Mouse (Mus musculus) urinary bladder, postnatal 4 days (tissue): ENCODE measurements around the gene Armh3.
A peak's percentile ranks its signal among the peaks of the same experiment; 100 is the strongest.
"Not testable (repeated sequence)": the region's sequence is repeated elsewhere in the genome, so short reads cannot be mapped to it uniquely, and the experiment has no call there.

Experiments
- DNase-seq, 2 experiments: peaks; one replicate each; pipeline ENCODE4 v3.0.0; 2021 to 2022; ENCODE audit warnings: low spot score in 2 of 2

Armh3 gene

DNA sequence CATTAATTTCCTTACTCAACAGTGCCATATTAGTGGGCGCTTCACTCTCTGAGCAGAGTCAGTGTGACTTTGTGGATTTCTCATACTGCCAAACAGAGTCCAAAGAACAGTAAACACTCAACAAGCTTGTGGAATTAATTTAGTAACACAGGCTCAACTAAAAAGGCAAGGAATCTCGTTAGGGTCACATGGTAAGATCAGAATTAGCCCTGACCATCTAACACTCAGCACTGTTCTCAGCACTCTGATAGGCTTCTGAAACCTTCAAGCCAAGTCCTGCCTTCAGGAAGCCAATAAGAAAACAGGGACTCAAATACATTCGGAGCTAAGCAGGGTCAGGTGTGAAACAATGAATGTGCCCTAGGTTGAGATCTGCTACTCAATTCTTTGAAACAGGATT lies 172.1 kb downstream of the Armh3 start:
- DNase-seq, result no peak

DNA sequence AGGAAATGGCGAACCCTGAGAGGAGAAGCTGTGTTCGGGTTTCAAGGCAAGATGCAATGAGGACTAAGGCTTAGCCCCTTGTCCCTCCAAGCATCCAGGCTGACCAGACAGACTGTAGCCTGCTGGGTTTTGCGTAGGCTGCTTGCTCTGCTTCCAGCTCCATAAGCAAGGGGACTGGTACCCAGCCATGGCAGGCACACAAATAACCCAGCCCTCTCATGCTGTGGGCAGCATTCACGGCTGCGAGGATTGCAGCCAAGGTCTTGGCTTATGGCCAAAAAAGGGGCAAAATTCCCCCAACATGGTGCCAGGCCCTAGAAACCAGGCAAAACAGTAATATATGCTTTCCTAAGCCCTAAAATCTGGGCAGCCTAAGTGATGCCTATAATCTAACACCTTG lies 176.5 kb downstream of the Armh3 start:
- no peak for DNase-seq

DNA sequence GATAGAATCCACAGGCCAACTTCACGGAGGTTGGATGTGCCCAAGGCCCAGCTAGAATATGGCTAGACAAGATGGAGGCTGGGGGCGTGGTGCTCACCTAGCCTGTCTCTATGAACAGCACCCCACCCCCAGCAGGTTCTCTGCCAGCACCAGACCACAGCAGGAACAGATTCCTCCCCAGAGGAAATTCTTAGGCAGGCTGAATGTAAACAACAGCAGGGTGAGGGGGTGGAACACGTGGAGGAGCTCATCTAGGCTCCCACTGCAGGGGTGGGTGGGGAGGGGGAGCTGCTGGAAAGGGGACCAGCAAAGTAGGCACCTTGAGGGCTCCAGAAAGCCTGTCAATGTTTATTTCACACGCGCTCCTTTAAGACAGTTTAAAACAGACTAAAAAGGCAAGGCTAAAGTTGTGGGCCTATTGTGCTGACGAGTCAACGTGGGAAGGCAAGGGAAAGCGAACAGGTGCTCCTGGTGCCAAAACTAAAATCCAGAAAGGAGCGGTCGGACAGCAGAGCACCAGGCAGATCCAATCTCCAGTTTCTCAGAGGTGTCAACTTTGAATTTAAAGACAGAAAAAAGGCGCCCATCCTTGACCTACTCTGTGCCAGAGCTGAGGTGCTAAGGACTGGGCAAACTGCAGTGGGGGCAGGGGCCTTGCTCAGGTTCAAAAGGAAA lies 180.3 kb downstream of the Armh3 start:
- DNase-seq, result no peak

DNA sequence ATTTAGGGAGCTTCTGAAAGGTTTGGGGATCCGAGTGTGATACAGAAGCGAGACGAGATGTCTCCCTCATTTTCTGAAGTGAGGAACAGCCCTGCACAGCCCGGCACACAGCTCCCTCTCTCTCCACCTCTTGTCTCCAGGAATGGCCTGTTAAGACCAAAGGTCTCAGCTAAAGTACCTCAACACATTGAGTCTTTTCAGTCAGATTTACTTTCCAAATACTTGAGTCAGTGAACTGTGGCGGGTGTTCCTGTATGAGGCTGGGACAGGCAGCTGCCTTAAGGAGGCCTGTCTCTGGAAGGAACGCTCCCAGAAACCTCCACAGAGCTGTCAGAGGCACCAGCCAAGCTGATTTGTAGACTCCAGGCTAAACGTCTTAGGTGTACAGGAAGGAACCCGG lies 181.6 kb downstream of the Armh3 start:
- DNase-seq, result no peak

- DNase-seq, result no peak
Observed at GRCm38 (mm10) chr19:45815831-45816405, 182.4 kb downstream of the Armh3 start, which contains the start of gene Kcnip2. Kcnip2 (minus strand) TSS chr19:45816061.

DNA sequence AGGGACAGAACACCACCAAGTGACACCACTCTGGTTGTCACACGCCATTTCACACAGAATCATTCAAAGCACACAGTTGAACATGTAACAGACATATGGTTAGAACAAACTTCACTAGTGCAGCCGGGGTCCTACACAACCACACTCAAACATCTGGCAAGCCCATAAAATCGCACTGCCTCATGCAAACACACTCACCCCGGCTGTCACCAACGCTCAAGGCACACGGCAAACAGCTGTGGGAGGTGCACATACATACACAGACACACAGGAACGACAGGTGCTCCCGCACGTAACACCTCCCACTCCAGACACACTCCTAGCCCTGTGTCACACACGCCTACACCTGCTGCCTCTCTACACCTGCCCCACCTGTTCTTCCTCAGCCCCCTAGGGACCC lies 183.1 kb downstream of the Armh3 start:
- DNase-seq, result no peak

GRCm38 (mm10) chr19:45813801-45814200 lies 184.5 kb downstream of the Armh3 start:
- DNase-seq, result no peak

GRCm38 (mm10) chr19:45813263-45813662 lies 185.0 kb downstream of the Armh3 start:
- peak; percentile 70 to 85 for DNase-seq

DNA sequence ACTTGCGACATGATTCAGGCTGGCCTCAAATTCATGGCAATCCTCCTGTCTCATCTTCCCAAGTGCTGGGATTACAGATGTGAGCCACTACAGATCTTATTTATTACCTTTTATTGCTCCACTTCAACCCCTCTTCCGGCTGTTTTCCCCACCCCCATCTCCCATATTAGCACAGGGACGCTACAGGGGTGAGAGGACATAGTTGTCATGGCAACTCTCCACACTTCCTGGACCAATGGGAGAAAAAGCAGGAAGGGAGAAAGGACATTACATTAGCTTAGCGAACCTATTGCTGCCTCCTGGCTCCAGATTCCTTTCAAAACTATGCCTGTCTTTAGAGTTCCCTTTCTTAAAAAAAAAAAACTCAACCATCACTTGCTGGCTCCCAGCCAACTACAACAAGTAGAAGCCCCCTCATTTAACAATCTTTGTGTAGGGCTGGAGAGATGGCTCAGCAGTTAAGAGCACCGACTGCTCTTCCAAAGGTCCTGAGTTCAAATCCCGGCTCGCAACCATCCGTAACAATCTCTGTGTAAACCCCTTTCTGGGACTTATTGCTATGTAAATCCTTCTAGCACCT lies 185.5 kb downstream of the Armh3 start:
- no peak for DNase-seq

- no peak for DNase-seq
Observed at GRCm38 (mm10) chr19:45812115-45812514, 186.2 kb downstream of the Armh3 start.

GRCm38 (mm10) chr19:45811028-45811674 lies 187.1 kb downstream of the Armh3 start:
- DNase-seq, result no peak

- no peak for DNase-seq
Observed at GRCm38 (mm10) chr19:45807732-45808131, 190.6 kb downstream of the Armh3 start.

- not testable (repeated sequence) for DNase-seq
Observed at GRCm38 (mm10) chr19:45805817-45806216, 192.5 kb downstream of the Armh3 start.

- no peak for DNase-seq
Observed at GRCm38 (mm10) chr19:45804593-45805368, 193.5 kb downstream of the Armh3 start.

DNA sequence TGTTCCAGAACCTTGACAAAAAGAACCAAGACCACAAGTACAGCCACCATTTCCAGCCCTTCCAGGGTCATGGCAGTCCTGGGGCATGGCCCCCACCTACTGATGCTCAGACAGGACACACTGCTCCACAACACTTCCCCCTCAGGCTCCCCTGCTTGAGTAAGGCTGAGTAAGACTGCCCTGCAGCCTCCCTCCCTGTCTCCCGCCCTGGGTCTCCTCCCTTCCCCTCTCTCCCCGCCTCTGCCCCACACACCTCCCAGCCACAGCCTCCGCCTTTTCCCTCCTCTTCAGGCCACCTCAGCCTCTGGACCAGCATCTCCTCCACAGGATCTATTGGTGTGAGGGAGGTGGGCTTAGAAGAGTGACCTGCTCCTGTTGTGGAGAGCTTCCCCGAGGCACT lies 194.9 kb downstream of the Armh3 start:
- no peak for DNase-seq

GRCm38 (mm10) chr19:45802702-45803101 lies 195.6 kb downstream of the Armh3 start:
- no peak for DNase-seq

GRCm38 (mm10) chr19:45796879-45797278 lies 201.4 kb downstream of the Armh3 start:
- no peak for DNase-seq

GRCm38 (mm10) chr19:45796061-45796556 lies 202.2 kb downstream of the Armh3 start:
- DNase-seq, result no peak

GRCm38 (mm10) chr19:45795406-45795944 lies 202.8 kb downstream of the Armh3 start:
- no peak for DNase-seq

GRCm38 (mm10) chr19:45794718-45795117 lies 203.6 kb downstream of the Armh3 start:
- DNase-seq, result no peak

- no peak for DNase-seq
Observed at GRCm38 (mm10) chr19:45792404-45792803, 205.9 kb downstream of the Armh3 start.
